Mouse (Mus musculus): Measurements from ENCODE around the gene Cartpt.

DNA sequence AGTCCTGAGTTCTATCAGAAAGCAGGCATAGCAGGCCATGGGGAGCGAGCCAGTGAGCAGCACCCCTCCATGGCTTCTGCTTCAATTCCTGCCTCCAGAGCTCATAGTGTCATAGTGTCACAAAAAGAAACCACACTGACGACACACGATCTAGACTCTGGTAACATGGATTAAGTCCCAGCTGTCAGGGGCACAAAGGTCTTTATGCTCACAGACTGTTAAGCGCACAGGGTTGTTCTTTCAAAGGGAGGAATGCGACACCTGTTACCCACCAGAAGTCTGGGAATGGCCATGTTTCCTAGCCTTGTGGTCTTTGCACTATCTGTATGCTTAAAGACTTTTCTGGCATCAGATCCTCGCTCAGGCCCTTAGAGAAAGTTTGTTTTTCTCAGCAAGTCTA, 15.3 kb downstream of the Cartpt start:
- TF ChIP-seq POLR2A (IDR thresholded peaks at IDR 0.05; ENCODE audit: low read depth, low read length) (no peak), CTCF (IDR thresholded peaks at IDR 0.05; ENCODE audit: extremely low read depth, insufficient read length, insufficient replicate concordance, low read depth, low read length) (no peak)
